Mouse (Mus musculus) embryonic stem cell, embryonic (primary cell): ENCODE measurements around the gene Pdzrn3.

Experiments used
- CTCF ChIA-PET, 4 experiments: fragments of 300-600 bp in 2 of 4; fragments of 350-600 bp in 2 of 4; sonication (Branson Sonifier 250); formaldehyde crosslinking; loops; one replicate each; lab custom pipeline; 2022; ENCODE audit warnings: inconsistent platforms in 2 of 4; lab: Charles Lee
- POLR2A ChIA-PET, 4 experiments: fragments of 300-600 bp in 2 of 4; fragments of 350-600 bp in 2 of 4; sonication (Branson Sonifier 250); formaldehyde crosslinking; loops; one replicate each; lab custom pipeline; 2022; ENCODE audit warnings: antibody characterized with exemption in 4 of 4, inconsistent platforms in 1 of 4; lab: Charles Lee

Pdzrn3 gene

GRCm38 (mm10) chr6:101278286-101278932 is 99.3 kb downstream of the Pdzrn3 start:
- POLR2A ChIA-PET = interaction anchor here in 2 of 4 experiments (0.6 to 0.7 kb wide), 2 partner anchors 247 to 561 kb away, joined by 3 to 8 read pairs; no protein-coding TSS in a partner anchor
- CTCF ChIA-PET = no interaction called here

- POLR2A ChIA-PET = no interaction called here
- CTCF ChIA-PET = no interaction called here
Observed at GRCm38 (mm10) chr6:101276261-101276660, 101.4 kb downstream of the Pdzrn3 start.

- ChIA-PET CTCF (no interaction called here), POLR2A (no interaction called here)
Observed at GRCm38 (mm10) chr6:101275806-101276205, 101.9 kb downstream of the Pdzrn3 start.

- CTCF ChIA-PET = no interaction called here
- POLR2A ChIA-PET = no interaction called here
Observed at GRCm38 (mm10) chr6:101274846-101275245, 102.9 kb downstream of the Pdzrn3 start.

- POLR2A ChIA-PET = interaction anchor here in 3 of 4 experiments (0.5 to 1.8 kb wide), 11 partner anchors 8 to 834 kb away, joined by 3 to 8 read pairs (median 3); partner anchors contain the start of gene Pdzrn3 (in 1 of the 3)
- CTCF ChIA-PET = interaction anchor here in 1 of 4 experiments (0.6 kb wide), 1 partner anchor 378 kb away, joined by 4 read pairs; no protein-coding TSS in a partner anchor
Observed at GRCm38 (mm10) chr6:101272256-101272655, 105.4 kb downstream of the Pdzrn3 start.

- CTCF ChIA-PET = interaction anchor here in 1 of 4 experiments (0.6 kb wide), 1 partner anchor 379 kb away, joined by 4 read pairs; no protein-coding TSS in a partner anchor
- POLR2A ChIA-PET = interaction anchor here in 3 of 4 experiments (0.9 to 1.7 kb wide), 7 partner anchors 9 to 833 kb away, joined by 3 to 8 read pairs (median 4); partner anchors contain the start of gene Pdzrn3 (in 1 of the 3)
Observed at GRCm38 (mm10) chr6:101271378-101272135, 106.1 kb downstream of the Pdzrn3 start.

- CTCF ChIA-PET = no interaction called here
- POLR2A ChIA-PET = no interaction called here
Observed at GRCm38 (mm10) chr6:101270095-101270826, 107.4 kb downstream of the Pdzrn3 start.

GRCm38 (mm10) chr6:101269335-101270094 is 108.2 kb downstream of the Pdzrn3 start:
- POLR2A ChIA-PET = no interaction called here
- CTCF ChIA-PET = interaction anchor here in 1 of 4 experiments (0.6 kb wide), 1 partner anchor 465 kb away, joined by 3 read pairs; no protein-coding TSS in a partner anchor

- ChIA-PET POLR2A (interaction anchor here in 1 of 4 experiments (1.2 kb wide), 1 partner anchor 25 kb away, joined by 3 read pairs; no protein-coding TSS in a partner anchor), CTCF (interaction anchor here in 1 of 4 experiments (2.5 kb wide), 1 partner anchor 267 kb away, joined by 12 read pairs; no protein-coding TSS in a partner anchor)
Observed at GRCm38 (mm10) chr6:101268266-101268665, 109.4 kb downstream of the Pdzrn3 start.

- ChIA-PET POLR2A (interaction anchor here in 2 of 4 experiments (0.6 to 1.1 kb wide), 2 partner anchors 94 to 298 kb away, joined by 3 read pairs; no protein-coding TSS in a partner anchor), CTCF (interaction anchor here (0.5 to 2.5 kb wide), 10 partner anchors 12 to 695 kb away, joined by 3 to 16 read pairs (median 3); no protein-coding TSS in a partner anchor)
Observed at GRCm38 (mm10) chr6:101266787-101267186, 110.9 kb downstream of the Pdzrn3 start.

GRCm38 (mm10) chr6:101263544-101263943 is 114.2 kb downstream of the Pdzrn3 start:
- ChIA-PET CTCF (no interaction called here), POLR2A (no interaction called here)

GRCm38 (mm10) chr6:101261513-101261912 is 116.2 kb downstream of the Pdzrn3 start:
- POLR2A ChIA-PET = interaction anchor here in 1 of 4 experiments (1.3 kb wide), 1 partner anchor 64 kb away, joined by 3 read pairs; no protein-coding TSS in a partner anchor
- CTCF ChIA-PET = interaction anchor here in 2 of 4 experiments (1.1 to 1.7 kb wide), 3 partner anchors 64 to 377 kb away, joined by 3 to 6 read pairs (median 5); no protein-coding TSS in a partner anchor

GRCm38 (mm10) chr6:101259411-101259810 is 118.3 kb downstream of the Pdzrn3 start:
- ChIA-PET CTCF (no interaction called here), POLR2A (no interaction called here)

GRCm38 (mm10) chr6:101257418-101257817 is 120.3 kb downstream of the Pdzrn3 start:
- POLR2A ChIA-PET = no interaction called here
- CTCF ChIA-PET = no interaction called here

GRCm38 (mm10) chr6:101254652-101255051 is 123.0 kb downstream of the Pdzrn3 start:
- ChIA-PET CTCF (no interaction called here), POLR2A (no interaction called here)

- CTCF ChIA-PET = no interaction called here
- POLR2A ChIA-PET = no interaction called here
Observed at GRCm38 (mm10) chr6:101251916-101252603, 125.6 kb downstream of the Pdzrn3 start.

- CTCF ChIA-PET = interaction anchor here in 1 of 4 experiments (0.6 kb wide), 1 partner anchor 367 kb away, joined by 3 read pairs; no protein-coding TSS in a partner anchor
- POLR2A ChIA-PET = no interaction called here
Observed at GRCm38 (mm10) chr6:101251160-101251559, 126.5 kb downstream of the Pdzrn3 start.
